Mouse (Mus musculus) v-Abl transformed pro-B cells (cell line): ENCODE results near the gene Pnkp.

Source experiments
- in situ Hi-C, 2 experiments: fragments of 400-800 bp; cut with MboI; formaldehyde crosslinking; loops; one replicate each; pipeline ENCODE4 v1.15.1; 2025; ENCODE audit not compliant: unreplicated experiment in 2 of 2

The Pnkp gene

GRCm38 (mm10) chr7:44857042-44857552 lies at the start of gene Pnkp:
Gene Pnkp, plus strand, starts transcription at chr7:44857139.
- in situ Hi-C loops = loop anchor here in 1 of 2 experiments (25.0 kb wide), 1 partner anchor 320 kb away; the partner anchor contains the start of genes Pold1 and Spib

- in situ Hi-C loops = no loop called here
Observed at GRCm38 (mm10) chr7:44808927-44809326, 48.0 kb upstream of the Pnkp start.

- in situ Hi-C loops = no loop called here
Observed at GRCm38 (mm10) chr7:44809466-44809865, 47.5 kb upstream of the Pnkp start.

- in situ Hi-C loops = loop anchor here in 1 of 2 experiments (5.0 kb wide), 1 partner anchor 43 kb away; no protein-coding TSS in a partner anchor
Observed at GRCm38 (mm10) chr7:44810365-44810764, 46.6 kb upstream of the Pnkp start.

GRCm38 (mm10) chr7:44810819-44811557 lies 46.0 kb upstream of the Pnkp start:
- in situ Hi-C loops = loop anchor here in 1 of 2 experiments (5.0 kb wide), 1 partner anchor 44 kb away; no protein-coding TSS in a partner anchor

GRCm38 (mm10) chr7:44812651-44813325 lies 44.2 kb upstream of the Pnkp start:
- in situ Hi-C loops = loop anchor here in 1 of 2 experiments (5.0 kb wide), 1 partner anchor 45 kb away; no protein-coding TSS in a partner anchor

GRCm38 (mm10) chr7:44813985-44814384 lies 43.0 kb upstream of the Pnkp start:
- in situ Hi-C loops = loop anchor here in 1 of 2 experiments (5.0 kb wide), 1 partner anchor 47 kb away; no protein-coding TSS in a partner anchor

- in situ Hi-C loops = loop anchor here in 1 of 2 experiments (5.0 kb wide), 1 partner anchor 47 kb away; no protein-coding TSS in a partner anchor
Observed at GRCm38 (mm10) chr7:44814423-44814822, 42.5 kb upstream of the Pnkp start.

GRCm38 (mm10) chr7:44814952-44815553 lies 41.9 kb upstream of the Pnkp start:
- in situ Hi-C loops = loop anchor here (5.0 kb wide), 2 partner anchors 48 to 58 kb away; no protein-coding TSS in a partner anchor

GRCm38 (mm10) chr7:44815721-44816469 lies 41.0 kb upstream of the Pnkp start, which contains the start of the genes Nup62 and Il4i1:
Gene Nup62, plus strand, starts transcription at chr7:44816088.
Gene Il4i1, plus strand, starts transcription at chr7:44816387.
- in situ Hi-C loops = loop anchor here in 1 of 2 experiments (5.0 kb wide), 1 partner anchor 59 kb away; no protein-coding TSS in a partner anchor

GRCm38 (mm10) chr7:44816470-44817021 lies 40.4 kb upstream of the Pnkp start, which contains the start of gene Atf5:
Gene Atf5, minus strand, starts transcription at chr7:44816658.
- in situ Hi-C loops = loop anchor here in 1 of 2 experiments (5.0 kb wide), 1 partner anchor 59 kb away; no protein-coding TSS in a partner anchor

- in situ Hi-C loops = loop anchor here in 1 of 2 experiments (5.0 kb wide), 1 partner anchor 60 kb away; no protein-coding TSS in a partner anchor
Observed at GRCm38 (mm10) chr7:44817441-44817840, 39.5 kb upstream of the Pnkp start.

- in situ Hi-C loops = loop anchor here in 1 of 2 experiments (5.0 kb wide), 1 partner anchor 61 kb away; no protein-coding TSS in a partner anchor
Observed at GRCm38 (mm10) chr7:44818164-44818563, 38.8 kb upstream of the Pnkp start.

- in situ Hi-C loops = loop anchor here in 1 of 2 experiments (5.0 kb wide), 1 partner anchor 61 kb away; no protein-coding TSS in a partner anchor
Observed at GRCm38 (mm10) chr7:44818751-44819235, 38.1 kb upstream of the Pnkp start.

- in situ Hi-C loops = loop anchor here in 1 of 2 experiments (5.0 kb wide), 1 partner anchor 62 kb away; no protein-coding TSS in a partner anchor
Observed at GRCm38 (mm10) chr7:44819391-44819790, 37.5 kb upstream of the Pnkp start.

- in situ Hi-C loops = loop anchor here in 1 of 2 experiments (5.0 kb wide), 1 partner anchor 63 kb away; no protein-coding TSS in a partner anchor
Observed at GRCm38 (mm10) chr7:44819863-44820262, 37.1 kb upstream of the Pnkp start.

GRCm38 (mm10) chr7:44820525-44820924 lies 36.4 kb upstream of the Pnkp start:
- in situ Hi-C loops = no loop called here

- in situ Hi-C loops = no loop called here
Observed at GRCm38 (mm10) chr7:44821666-44822448, 35.1 kb upstream of the Pnkp start.
